Mouse (Mus musculus): ENCODE data around the gene Wwox.

DNA sequence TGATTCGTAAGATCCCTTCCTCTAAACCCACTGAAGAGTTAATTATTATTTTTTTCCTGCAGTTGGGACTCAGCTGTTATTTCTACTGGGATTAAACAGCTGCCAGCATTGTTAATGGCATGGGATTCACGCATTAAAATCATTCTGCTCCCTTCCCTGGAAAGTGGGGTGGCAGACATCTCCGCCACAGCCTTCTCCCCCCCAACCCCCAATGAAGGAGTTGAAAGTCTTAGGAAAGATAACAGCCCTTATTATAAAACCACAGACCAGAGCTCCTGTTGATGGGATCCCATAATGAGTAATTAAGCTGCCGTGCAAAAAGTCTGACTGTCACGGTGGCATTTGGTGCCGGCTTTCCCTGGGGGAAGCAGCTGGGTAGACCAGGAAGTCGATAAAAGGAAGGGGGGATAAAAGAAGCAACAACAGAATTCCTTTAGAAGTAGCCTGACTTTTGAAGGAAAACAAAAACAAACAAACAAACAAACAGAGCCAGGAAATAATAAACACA lies 694.3 kb downstream of the Wwox start:
- TF ChIP-seq FLI1 (IDR thresholded peaks at IDR 0.05; ENCODE audit: low read length) = no peak
- no peak for TF ChIP-seq GATA1 (IDR thresholded peaks at IDR 0.05; ENCODE audit: borderline replicate concordance, low read length)

All from megakaryocyte, embryonic 14.5 days (primary cell).